ENCODE assay signal across 11 mouse cellular contexts in the genomic region with DNA sequence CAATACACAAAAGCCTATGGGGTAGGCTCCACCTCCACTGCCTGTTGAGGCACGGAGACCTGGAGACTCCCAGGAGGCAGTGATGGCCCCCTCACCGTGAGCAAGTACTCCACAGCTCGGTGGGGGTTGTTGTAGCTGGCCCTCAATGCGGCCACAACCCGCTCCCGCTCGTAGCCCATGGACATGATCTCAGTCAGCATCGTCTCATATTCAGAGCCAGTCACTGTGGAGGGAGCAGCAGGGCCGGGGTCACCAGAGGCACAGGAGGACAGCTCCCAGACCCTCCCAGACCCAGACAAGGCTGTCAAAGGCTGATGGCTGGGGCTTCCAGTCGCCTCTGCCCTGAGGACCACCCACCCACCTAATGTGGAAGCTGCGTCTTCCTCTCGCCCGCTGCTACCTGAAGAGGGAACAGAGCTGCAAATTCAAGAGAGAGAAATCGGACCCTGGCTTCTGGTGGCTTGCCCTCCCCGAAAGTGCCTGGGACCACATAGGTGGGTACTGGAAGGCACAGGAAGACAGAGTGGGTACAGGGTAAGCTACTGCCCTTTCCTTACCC. TPM values are rescaled to one million over a fixed set of nuclear protein-coding genes. Genes with fewer than 3 reads are reported as not detected.
DNase-seq lines count a peak whose midpoint lies in the region; ATAC-seq lines count a peak whose summit lies in the region.
"Had no signal": no experiment of that assay in that cellular context is flagged by ENCODE, and none has a peak within 500 bp of the region (broad histone marks: within the 10 kb centered on the region; RNA-seq: fewer than 3 reads in every experiment).

No protein-coding gene starts in this region.

- H3K36me3 ChIP-seq in hindbrain, embryonic 12.5 days: peaks cover 71% of the 10 kb centered on the region
- peaks cover 31% of the 10 kb centered on the region for H3K36me3 ChIP-seq in hindbrain, embryonic 11.5 days (ENCODE audit: control insufficient read depth, insufficient read depth, low read length)
- peaks cover 79% of the 10 kb centered on the region for H3K36me3 ChIP-seq in limb, embryonic 12.5 days

- H3K27ac ChIP-seq in hindbrain, embryonic 12.5 days: 0 out of 2 replicates have a peak overlapping the region, but pooled peaks have one; percentile 42
- H3K27ac ChIP-seq in hindbrain, embryonic 11.5 days (ENCODE audit: low read depth, low read length): no peak overlapping the region
- H3K27ac ChIP-seq in limb, embryonic 12.5 days: peak overlapping the region; percentile 84
- H3K27ac ChIP-seq: layer of hippocampus, adult 2 months had no signal

- H3K4me3 ChIP-seq in hindbrain, embryonic 12.5 days: no peak overlapping the region
- H3K4me3 ChIP-seq in hindbrain, embryonic 11.5 days (ENCODE audit: low read depth, low read length): no peak overlapping the region
- peak overlapping the region; percentile 11 for H3K4me3 ChIP-seq in limb, embryonic 12.5 days (replicated peaks)
- H3K4me3 ChIP-seq: forebrain, embryonic 15.5 days; layer of hippocampus, adult 2 months had no signal

- H3K4me2 ChIP-seq in hindbrain, embryonic 12.5 days (replicated peaks): no peak overlapping the region
- H3K4me2 ChIP-seq in hindbrain, embryonic 11.5 days (replicated peaks; ENCODE audit: low read depth, low read length): no peak overlapping the region
- peak overlapping the region; percentile 30 for H3K4me2 ChIP-seq in limb, embryonic 12.5 days
- H3K4me2 ChIP-seq: forebrain, embryonic 15.5 days had no signal

- no peak for ATAC-seq in hindbrain, embryonic 12.5 days (ENCODE audit: low FRiP score)
- no peak for ATAC-seq in hindbrain, embryonic 11.5 days (ENCODE audit: low FRiP score)
- no peak for ATAC-seq in limb, embryonic 12.5 days (ENCODE audit: insufficient number of reproducible peaks, insufficient read depth, low FRiP score, low TSS enrichment, low read depth)
- ATAC-seq: forebrain, embryonic 15.5 days had no signal

- H3K9me3 ChIP-seq in hindbrain, embryonic 12.5 days (replicated peaks): no peaks in the 10 kb centered on the region
- no peaks in the 10 kb centered on the region for H3K9me3 ChIP-seq in hindbrain, embryonic 11.5 days (ENCODE audit: control insufficient read depth, low read length)
- H3K9me3 ChIP-seq in limb, embryonic 12.5 days: no peaks in the 10 kb centered on the region
- H3K9me3 ChIP-seq: forebrain, embryonic 15.5 days had no signal

- no peak overlapping the region for H3K9ac ChIP-seq in hindbrain, embryonic 12.5 days
- no peak overlapping the region for H3K9ac ChIP-seq in hindbrain, embryonic 11.5 days (ENCODE audit: low read depth, low read length)
- peak overlapping the region; percentile 44; the same call in 1 of the 2 replicates for H3K9ac ChIP-seq in limb, embryonic 12.5 days (replicated peaks)
- H3K9ac ChIP-seq: forebrain, embryonic 15.5 days had no signal

- DNase-seq in hindbrain, embryonic 11.5 days (ENCODE audit: low spot score): no peak
- peak; percentile 48 to 80 for DNase-seq in spleen, postnatal 10 days (ENCODE audit: low spot score in 2 of 2)
- no peak for DNase-seq in spleen, adult 18-20 months
- DNase-seq in urinary bladder, postnatal 4 days (ENCODE audit: low spot score in 2 of 2): no peak
- no peak for DNase-seq in embryo, embryonic 10 days (ENCODE audit: low spot score)
- DNase-seq in layer of hippocampus, adult 8-10 months (ENCODE audit: low spot score in 2 of 2): no peak

- WGBS in hindbrain, embryonic 12.5 days: 74% methylated on average over 15 of the region's 15 CpGs
- 79% methylated on average over 15 of the region's 15 CpGs for WGBS in hindbrain, embryonic 11.5 days
- WGBS in limb, embryonic 12.5 days: 79% methylated on average over 15 of the region's 15 CpGs

- H3K27me3 ChIP-seq in hindbrain, embryonic 12.5 days: no peaks in the 10 kb centered on the region
- H3K27me3 ChIP-seq in hindbrain, embryonic 11.5 days (ENCODE audit: control insufficient read depth, insufficient read depth, low read length): no peaks in the 10 kb centered on the region
- H3K27me3 ChIP-seq in limb, embryonic 12.5 days: no peaks in the 10 kb centered on the region
- H3K27me3 ChIP-seq: CH12.LX; forebrain, embryonic 15.5 days had no signal

- peaks cover 35% of the 10 kb centered on the region for H3K4me1 ChIP-seq in hindbrain, embryonic 12.5 days
- H3K4me1 ChIP-seq in hindbrain, embryonic 11.5 days (replicated peaks; ENCODE audit: control insufficient read depth, insufficient read depth, low read length): peaks cover 6% of the 10 kb centered on the region; the same call in 1 of the 2 replicates
- peaks cover 42% of the 10 kb centered on the region for H3K4me1 ChIP-seq in limb, embryonic 12.5 days (replicated peaks)

RNA-seq across cellular contexts. Expression of gene Rad23a, which starts 2.5 kb away (rescaled TPM):
- polyA plus RNA-seq in hindbrain, embryonic 12.5 days (2016; fragmentation: Nextera tagmentation; extraction: Ambion mirVana): 88.8 and 101 TPM in 2 replicates
- 88.6 and 91.3 TPM in 2 replicates for polyA plus RNA-seq in hindbrain, embryonic 11.5 days (2014; fragmentation: Nextera tagmentation; extraction: Ambion mirVana)
- 104 and 109 TPM in 2 replicates for polyA plus RNA-seq in limb, embryonic 12.5 days (2016; fragmentation: Nextera tagmentation; extraction: Ambion mirVana)
- total RNA-seq in layer of hippocampus, adult 8-10 months (2022): 10 to 100 TPM; 66.4 to 76.2 (median 70.5) TPM

RNA-seq across cellular contexts. Expression of gene Gadd45gip1, which starts 6.7 kb away (rescaled TPM):
- 35.7 and 38.6 TPM in 2 replicates for polyA plus RNA-seq in hindbrain, embryonic 12.5 days (2016; fragmentation: Nextera tagmentation; extraction: Ambion mirVana)
- 36.0 and 37.2 TPM in 2 replicates for polyA plus RNA-seq in hindbrain, embryonic 11.5 days (2014; fragmentation: Nextera tagmentation; extraction: Ambion mirVana)
- polyA plus RNA-seq in limb, embryonic 12.5 days (2016; fragmentation: Nextera tagmentation; extraction: Ambion mirVana): 46.5 and 48.6 TPM in 2 replicates
- total RNA-seq in layer of hippocampus, adult 8-10 months (2022): 10 to 100 TPM; 21.6 to 27.7 (median 23.3) TPM

RNA-seq across cellular contexts. Expression of gene Calr, which starts 8.7 kb away (rescaled TPM):
- polyA plus RNA-seq in hindbrain, embryonic 12.5 days (2016; fragmentation: Nextera tagmentation; extraction: Ambion mirVana): 792 and 820 TPM in 2 replicates
- polyA plus RNA-seq in hindbrain, embryonic 11.5 days (2014; fragmentation: Nextera tagmentation; extraction: Ambion mirVana): 837 and 845 TPM in 2 replicates
- polyA plus RNA-seq in limb, embryonic 12.5 days (2016; fragmentation: Nextera tagmentation; extraction: Ambion mirVana): 764 and 842 TPM in 2 replicates
- total RNA-seq in layer of hippocampus, adult 8-10 months (2022): 100 to 1,000 TPM; 399 to 630 (median 506) TPM

RNA-seq across cellular contexts. Expression of gene Dand5, which starts 15.4 kb away (rescaled TPM):
- polyA plus RNA-seq in hindbrain, embryonic 12.5 days (2016; fragmentation: Nextera tagmentation; extraction: Ambion mirVana): 6.6 and 7.1 TPM in 2 replicates
- 6.2 and 7.1 TPM in 2 replicates for polyA plus RNA-seq in hindbrain, embryonic 11.5 days (2014; fragmentation: Nextera tagmentation; extraction: Ambion mirVana)
- polyA plus RNA-seq in limb, embryonic 12.5 days (2016; fragmentation: Nextera tagmentation; extraction: Ambion mirVana): 4.1 and 5.1 TPM in 2 replicates
- 10 to 100 TPM in 1 of 4 experiments, 1 to 10 TPM in 3; 8.4 to 10.5 (median 8.9) TPM for total RNA-seq in layer of hippocampus, adult 8-10 months (2022)

RNA-seq across cellular contexts. Expression of gene Farsa, which starts 18.8 kb away (rescaled TPM):
- 92.2 and 98.9 TPM in 2 replicates for polyA plus RNA-seq in hindbrain, embryonic 12.5 days (2016; fragmentation: Nextera tagmentation; extraction: Ambion mirVana)
- polyA plus RNA-seq in hindbrain, embryonic 11.5 days (2014; fragmentation: Nextera tagmentation; extraction: Ambion mirVana): 89.6 and 91.4 TPM in 2 replicates
- polyA plus RNA-seq in limb, embryonic 12.5 days (2016; fragmentation: Nextera tagmentation; extraction: Ambion mirVana): 109 and 114 TPM in 2 replicates
- 10 to 100 TPM; 47.2 to 54.8 (median 52.9) TPM for total RNA-seq in layer of hippocampus, adult 8-10 months (2022)

Comparison
In these comparisons a context has a peak if more than half of its experiments do, and no peak if none do; other contexts are left out.
1. DNase-seq: peak in spleen, postnatal 10 days (2 of 2); none in hindbrain, embryonic 11.5 days (single experiment), spleen, adult 18-20 months (0 of 2), urinary bladder, postnatal 4 days (0 of 2), embryo, embryonic 10 days (single experiment) and layer of hippocampus, adult 8-10 months (0 of 2).